Mouse (Mus musculus) lung, adult 2 months (tissue): Measurements from ENCODE around the gene Sirt3.

ENCODE experiments used
- CTCF ChIP-seq: fragments of 200-500 bp; IDR thresholded peaks from 2 replicates; pipeline ENCODE4 v1.5.1; 2011; ENCODE audit warnings: mild to moderate bottlenecking, low read length, control low read depth; ENCODE audit not compliant: insufficient read depth
- POLR2A ChIP-seq: fragments of 200-500 bp; IDR thresholded peaks from 2 replicates; pipeline ENCODE4 v1.6.1; 2011; ENCODE audit warnings: low read depth, mild to moderate bottlenecking, control low read depth, low read length, borderline replicate concordance; ENCODE audit errors: extremely low read depth

GRCm38 (mm10) chr7:140899121-140899520 lies 17.0 kb upstream of the Sirt3 start:
- TF ChIP-seq POLR2A, result no peak
- no peak for TF ChIP-seq CTCF
